Mouse (Mus musculus): Measurements from ENCODE around the gene Wbp11.

Wbp11 gene

DNA sequence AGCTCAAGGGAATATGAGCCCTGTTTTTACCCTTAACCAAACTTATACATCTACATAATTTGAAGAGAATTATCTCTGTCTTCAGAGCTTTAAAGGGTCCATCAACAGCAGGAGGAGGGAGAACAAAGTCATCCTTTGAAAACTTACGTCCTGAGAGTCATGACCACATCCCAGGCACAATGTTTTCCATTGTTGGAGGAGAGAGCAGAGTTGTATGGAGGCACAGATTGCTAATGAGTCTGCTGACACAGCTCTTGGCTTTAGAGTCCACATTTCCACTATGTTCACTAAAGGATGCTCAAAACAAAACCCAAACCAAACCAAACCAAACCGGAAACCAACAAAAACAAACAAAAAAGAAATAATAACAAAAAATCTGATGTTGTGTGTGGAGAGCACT, 16.9 kb upstream of the Wbp11 start:
- in situ Hi-C loops (cut with MseI, MboI): no loop called here

DNA sequence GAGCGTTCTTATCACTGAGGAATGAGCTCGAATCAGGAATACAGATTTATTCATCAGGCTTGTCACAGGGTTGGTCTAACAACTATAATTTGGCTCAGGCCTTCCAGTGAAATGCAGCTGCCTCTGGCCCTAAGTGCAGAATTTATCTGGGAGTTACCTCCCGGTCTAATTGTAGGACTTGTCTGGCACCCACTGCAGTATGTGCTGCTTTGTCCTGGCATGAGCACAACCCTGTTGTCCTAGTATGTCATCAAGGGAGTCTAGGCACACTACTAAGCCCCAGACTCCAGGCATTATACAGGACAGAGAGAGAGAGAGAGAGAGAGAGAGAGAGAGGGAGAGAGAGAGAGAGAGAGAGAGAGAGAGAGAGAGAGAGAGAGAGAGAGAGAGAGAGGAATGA, 9.3 kb upstream of the Wbp11 start:
- in situ Hi-C loops (cut with MseI, MboI): no loop called here

DNA sequence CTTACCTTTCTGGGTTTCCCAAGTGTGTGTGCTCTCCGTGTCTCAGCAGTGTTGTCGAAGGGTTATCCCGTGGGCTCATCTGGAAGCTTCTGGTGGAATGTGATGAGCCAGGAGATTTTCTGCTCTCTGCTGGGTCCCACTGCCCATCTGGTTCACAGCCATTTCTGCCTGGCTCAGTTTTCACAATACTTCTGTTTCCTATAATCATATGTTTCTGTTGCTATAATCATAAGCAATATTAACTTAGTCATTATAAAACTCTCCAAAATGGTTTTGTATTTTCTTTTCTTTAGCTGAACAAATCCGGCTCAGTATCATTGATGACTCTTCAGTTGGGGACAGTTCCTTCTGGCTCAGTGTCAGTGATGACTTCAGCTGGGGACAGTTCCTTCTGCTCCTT, 7.3 kb upstream of the Wbp11 start, which contains the start of gene Smco3:
Smco3 (minus strand) TSS at position 101 of the 400 bp plus-strand sequence.
- in situ Hi-C loops (cut with MseI, MboI): no loop called here

DNA sequence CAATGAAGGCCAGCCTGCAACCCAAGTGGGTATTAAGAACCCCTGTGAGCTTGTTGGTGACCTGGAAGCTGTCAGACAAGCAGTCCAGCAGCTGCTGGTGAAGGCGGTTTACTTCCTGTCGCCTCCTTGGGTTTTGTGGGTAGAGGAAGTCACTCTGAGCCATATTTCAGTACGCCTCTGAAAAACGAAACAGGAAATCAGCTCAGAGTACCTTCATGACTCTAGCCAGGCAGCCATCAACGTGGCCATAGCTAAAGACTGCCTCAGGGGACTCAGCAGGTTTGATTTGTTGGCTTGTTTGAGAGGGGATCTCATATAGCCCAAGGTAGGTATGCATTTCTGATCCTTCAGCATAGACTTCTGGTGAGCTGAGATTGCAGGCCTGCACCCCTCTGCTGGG, 3.7 kb upstream of the Wbp11 start:
- in situ Hi-C loops (cut with MseI, MboI): no loop called here

DNA sequence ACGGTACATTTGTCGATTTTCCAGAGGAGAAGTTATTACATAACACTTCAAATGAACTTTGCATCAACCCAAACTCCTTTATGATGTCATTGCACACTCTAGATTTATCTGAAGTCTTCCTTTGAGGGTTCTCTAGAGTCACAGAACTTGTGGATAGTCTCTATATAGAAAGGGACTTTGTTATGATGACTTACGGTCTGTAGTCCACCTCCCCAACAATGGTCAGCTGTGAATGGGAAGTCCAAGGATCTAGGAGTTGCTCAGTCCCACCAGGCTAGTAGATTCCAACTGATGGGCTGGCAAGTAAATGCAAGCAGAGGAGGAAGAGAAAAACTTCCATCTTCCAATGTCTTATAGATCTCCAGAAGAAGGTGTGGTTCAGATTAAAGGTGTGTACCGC, 648 bp upstream of the Wbp11 start:
- in situ Hi-C loops (cut with MseI, MboI): no loop called here

DNA sequence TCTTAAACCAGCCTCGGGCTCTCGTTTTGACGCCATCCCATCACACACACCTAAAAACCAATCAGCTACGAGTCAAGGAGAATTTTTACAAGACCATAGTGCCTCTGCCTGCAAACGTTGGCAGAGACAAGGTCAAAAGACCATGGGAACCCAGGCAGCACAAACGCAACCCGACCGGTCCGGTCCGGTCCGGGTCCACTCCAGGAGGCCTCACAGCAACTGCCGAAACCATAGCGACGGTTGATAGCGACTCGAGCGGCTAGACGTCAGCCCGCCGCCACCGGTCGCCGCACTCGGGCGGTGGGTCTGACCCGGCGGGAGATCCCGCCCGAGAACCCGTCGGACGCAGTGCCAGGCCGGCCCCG, 535 bp downstream of the Wbp11 start, which contains the start of gene BC049715:
BC049715 (plus strand) TSS at position 111 of the 365 bp plus-strand sequence.
- in situ Hi-C loops (cut with MseI, MboI): no loop called here

DNA sequence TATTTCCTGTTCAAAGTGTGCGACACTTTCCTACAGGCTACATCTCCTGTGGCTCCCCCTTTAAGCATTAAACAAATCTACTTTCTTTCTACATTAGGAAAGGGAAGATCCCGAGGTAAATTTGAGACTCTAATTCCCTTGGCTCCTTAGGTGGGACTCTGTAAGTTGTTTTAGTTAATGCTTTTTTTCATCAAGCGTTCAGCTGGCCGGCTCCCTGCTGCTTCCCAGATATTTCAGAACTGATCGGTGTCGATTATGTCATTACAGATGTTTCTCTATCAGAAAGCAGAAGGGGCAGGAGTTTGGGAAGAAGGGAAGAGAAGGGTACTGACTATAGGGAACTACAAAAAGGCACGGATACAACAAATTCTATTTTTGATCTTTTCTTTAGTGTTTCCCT, 917 bp downstream of the Wbp11 start:
- in situ Hi-C loops (cut with MseI, MboI): no loop called here

DNA sequence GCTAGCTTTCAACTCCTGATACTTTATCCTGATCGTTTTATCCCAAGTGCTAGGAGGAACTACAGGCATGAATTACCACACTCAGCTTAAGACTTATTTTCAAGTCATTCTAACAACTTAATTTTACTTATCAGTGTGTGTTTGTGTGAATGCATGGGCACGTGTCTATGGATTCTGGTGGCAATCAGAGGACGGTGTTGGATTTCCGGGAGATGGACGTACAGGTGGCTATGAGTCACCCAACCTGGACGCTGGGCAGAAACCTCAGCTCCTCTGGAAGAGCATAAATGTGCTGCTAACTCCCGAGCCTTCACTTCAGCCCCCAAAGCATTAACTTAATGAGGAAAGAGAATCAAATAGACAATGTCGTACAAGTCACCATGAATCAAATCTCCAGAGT, 3.0 kb downstream of the Wbp11 start:
- in situ Hi-C loops (cut with MseI, MboI): no loop called here

DNA sequence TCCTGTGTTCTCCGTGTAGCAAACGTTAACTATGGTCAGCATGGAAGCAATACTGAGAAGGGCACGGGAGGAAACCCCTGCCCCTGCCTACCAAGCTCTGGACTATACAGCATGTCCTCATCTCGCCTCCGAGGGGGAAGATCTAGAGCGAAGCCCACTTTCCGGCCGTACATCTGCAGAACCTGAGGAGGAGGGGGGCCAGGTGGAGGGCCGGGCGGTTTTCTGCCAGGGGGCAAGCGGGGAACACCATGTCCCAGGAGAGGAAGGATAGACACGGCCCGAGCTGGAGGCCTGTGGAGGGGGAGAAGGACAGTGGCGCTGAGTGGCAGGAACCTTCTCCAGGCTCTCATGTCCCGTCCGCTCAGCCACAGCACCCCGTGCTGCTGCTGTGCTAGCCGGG, 6.9 kb downstream of the Wbp11 start:
- in situ Hi-C loops (cut with MseI, MboI): no loop called here

DNA sequence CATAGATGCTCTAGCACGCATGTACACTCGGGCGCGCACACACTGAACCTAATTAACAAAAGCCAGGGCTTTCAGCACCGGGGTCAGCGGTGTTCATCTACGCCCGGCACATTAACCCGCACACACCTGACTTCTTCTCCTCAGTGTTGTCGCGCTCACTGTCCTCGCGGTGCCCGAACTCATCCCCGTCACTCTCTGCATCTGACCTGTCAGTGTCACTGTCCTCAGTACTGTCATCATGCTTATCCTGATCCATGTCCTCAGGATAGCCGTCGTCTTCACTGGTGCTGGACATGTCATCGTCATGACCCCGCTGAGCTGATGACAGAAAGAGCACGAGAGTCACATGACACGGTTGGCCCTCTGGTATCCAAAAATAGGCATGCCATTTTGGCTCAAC, 7.7 kb downstream of the Wbp11 start:
- in situ Hi-C loops (cut with MseI, MboI): no loop called here

DNA sequence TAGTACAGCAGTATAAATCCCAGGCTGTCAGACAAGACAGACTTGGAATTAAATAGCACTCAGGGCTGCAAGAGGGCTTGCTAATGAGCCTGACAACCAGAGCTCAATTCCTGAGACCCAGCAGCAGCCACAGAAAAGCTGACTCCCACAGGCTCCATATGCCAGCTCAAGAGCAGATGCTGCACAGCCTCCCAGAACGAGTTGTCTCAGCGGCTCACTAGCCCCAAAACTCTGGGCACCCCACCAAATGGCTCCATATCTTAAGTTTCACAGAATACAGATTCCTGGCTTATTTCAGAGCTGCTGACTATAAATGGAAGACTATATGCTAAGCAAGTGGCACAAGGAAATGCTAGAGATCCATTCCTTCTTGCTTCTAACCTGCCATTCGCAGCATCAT, 10.5 kb downstream of the Wbp11 start:
- in situ Hi-C loops (cut with MseI, MboI): no loop called here

DNA sequence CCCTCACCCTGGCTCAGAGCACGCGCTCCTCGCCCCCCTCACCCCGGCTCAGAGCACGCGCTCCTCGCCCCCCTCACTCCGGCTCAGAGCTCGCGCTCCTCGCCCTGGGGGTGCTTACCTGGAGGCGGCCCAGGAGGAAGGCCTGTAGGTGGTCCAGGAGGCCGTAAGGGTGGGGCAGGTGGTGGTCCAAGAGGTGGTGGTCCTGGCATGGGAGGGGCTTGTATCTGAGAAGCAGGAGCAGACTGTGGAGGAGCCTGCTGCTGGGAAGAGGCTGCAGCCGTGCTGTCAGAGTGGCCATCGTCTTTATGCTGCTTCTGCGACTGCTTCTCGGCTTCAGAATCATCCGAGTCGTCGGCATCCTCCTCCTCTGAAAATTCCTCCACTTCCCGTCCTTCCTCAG, 11.2 kb downstream of the Wbp11 start:
- in situ Hi-C loops (cut with MseI, MboI): no loop called here

DNA sequence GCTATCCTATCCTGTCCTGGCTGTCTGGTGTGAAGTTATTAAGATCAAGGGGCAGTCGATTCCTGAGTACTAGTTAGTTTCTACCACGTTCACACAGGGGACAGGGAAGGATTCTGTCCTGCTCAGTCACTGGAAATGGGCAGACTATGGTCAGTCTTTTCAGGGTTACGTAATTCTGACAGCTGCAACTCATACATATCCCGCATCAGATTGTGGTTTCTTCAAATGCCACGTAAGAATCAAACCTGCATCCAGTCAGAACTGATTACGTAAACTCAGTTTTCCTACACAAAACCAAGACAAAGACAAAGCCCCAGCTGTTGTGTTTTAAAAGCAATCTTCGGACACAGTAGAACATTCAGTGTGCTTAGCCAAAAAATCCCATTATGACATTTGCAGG, 12.7 kb downstream of the Wbp11 start:
- in situ Hi-C loops (cut with MseI, MboI): no loop called here

DNA sequence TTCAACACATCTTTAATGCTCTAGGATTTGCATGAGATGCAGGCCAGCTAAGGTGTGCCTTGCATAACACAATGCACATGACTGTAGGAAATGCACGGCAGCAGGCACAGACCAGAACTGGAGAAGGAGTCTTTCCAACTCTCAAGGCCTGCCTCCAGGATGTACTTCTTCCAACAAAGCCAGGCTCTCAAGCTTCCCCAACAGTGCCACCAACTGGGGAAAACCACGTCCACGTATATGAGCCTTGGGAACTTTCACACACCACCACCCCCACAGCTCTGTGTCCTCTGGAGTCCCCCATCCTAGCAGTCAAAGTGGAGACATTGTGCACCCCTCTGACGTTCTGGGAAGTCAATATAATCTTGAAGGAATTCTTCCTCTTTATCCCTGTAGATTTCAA, 14.9 kb downstream of the Wbp11 start:
- in situ Hi-C loops (cut with MseI, MboI): no loop called here

DNA sequence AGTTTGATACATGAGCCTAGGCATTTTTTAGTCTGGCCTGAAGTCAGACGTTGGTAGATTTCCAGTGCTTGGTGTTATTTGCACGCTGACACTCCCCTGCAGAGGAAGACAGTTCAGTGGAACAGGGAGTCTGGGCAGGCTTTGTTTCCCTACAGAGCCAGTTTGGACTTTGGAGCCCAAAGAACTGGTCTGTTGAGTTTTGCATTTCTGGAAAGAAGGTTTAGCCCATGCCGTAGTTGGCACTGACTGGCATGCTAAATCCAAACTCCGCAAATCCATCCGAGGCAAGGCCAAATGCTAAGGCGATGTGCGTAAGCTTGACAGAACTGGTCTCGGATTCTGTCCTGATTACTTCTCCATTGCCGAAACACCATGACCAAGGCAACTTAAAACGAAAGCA, 16.8 kb downstream of the Wbp11 start:
- in situ Hi-C loops (cut with MseI, MboI): no loop called here

DNA sequence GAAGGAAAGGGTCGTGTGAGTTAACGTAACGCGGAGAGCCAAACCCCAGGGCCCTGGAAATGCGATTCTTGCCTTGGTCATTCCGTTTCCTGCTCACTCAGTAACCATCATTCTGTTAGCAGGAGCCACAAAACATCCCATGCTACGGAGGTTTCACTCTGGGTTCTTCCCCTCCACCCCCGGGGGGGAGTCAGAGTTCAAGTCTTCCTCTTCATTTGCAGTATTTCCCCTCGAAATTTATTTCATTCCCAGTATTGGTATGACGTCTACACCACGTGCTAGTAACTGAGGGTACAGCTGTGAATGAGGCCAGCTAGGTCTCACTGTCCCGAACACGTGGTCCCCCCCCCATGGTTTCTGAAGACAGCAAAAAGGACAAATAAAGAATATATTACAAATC, 18.4 kb downstream of the Wbp11 start:
- in situ Hi-C loops (cut with MseI, MboI): no loop called here

DNA sequence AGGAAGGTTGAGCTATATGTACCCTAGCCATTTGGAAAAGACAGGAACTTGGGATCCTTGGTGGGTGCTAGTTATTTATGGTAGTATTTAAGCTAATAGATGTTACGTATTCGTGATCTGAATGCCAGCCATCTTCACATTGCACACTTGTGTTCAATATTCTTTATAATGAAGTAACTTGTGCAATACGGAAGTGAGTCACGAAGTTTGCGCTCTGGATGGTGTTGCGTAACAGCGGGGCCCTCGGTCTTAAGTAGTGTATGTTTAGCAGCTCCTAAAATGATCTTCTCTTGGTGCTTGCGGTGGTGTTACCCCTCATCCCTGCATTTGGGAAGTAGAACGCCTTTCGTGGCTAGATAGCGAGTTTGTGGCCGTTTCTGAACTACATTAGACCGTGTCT, 19.0 kb downstream of the Wbp11 start:
- in situ Hi-C loops (cut with MseI, MboI): no loop called here

DNA sequence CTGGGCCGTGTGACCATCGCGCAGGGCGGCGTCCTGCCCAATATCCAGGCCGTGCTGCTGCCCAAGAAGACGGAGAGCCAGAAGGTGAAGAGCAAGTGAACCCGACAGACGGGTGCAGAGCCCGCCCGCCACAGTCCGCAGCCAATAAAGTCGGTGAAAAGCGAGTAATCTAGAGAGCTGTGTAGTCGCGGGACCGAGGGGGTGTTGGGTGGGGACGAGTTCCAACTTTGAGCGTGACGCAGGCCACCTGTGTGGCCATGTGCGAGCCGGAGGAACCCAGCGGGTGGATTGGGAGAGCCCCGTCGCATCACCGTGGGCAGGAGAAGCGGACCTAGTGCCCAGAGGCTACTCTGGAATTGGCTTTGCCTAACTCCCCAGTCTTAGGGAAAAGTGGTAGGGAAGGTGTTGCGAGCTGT, 19.4 kb downstream of the Wbp11 start:
- in situ Hi-C loops (cut with MseI, MboI): no loop called here

DNA sequence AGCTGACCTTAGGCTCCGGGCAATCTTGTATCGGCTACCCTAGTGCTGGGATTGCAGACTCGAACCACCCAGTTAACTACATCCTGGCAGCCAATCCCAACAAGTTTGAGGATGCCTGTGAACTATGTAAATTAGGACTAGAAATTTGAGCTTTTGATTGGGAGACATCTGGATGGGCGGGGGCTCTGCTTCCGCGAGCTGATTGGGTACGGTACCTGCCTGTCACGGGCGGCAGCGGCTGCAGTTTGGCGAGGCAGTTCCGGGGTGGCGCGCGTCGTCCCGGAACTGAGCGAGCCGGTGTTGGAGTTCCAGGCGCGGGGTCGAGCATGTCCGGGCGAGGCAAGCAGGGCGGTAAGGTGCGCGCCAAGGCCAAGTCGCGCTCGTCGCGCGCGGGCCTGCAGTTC, 20.0 kb downstream of the Wbp11 start, which contains the start of gene H2afj:
H2afj (plus strand) TSS at position 231 of the 404 bp plus-strand sequence.
- in situ Hi-C loops (cut with MseI, MboI): no loop called here

DNA sequence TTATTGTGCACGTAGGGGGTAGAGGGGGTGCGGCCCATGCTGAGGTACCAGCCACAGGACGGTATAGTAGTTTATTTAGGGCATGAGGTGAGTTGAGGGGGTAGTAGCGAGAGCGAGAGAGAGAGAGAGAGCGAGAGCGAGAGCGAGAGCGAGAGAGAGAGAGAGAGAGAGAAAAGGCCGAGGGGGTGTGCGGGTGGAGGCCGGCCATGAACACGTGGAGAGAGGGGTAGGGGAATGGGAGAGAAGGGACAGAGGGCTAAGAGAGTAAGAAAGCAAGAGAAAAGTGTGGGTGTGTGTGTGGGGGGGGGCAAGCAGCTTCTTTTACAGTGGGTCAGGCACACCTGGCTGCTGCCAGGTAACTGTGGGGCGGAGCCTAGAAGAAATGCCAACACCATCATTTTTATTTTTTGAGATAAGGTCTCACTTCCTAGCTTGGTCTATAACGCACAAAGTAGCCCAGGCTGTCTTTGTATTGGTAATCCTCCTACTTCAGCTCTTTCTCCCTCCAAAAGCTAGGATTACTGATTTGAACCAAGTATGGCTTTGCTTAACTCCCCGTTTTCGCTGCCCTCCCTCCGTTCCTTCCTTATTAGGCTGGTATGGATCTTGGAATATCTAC, 20.5 kb downstream of the Wbp11 start:
- in situ Hi-C loops (cut with MseI, MboI): no loop called here

DNA sequence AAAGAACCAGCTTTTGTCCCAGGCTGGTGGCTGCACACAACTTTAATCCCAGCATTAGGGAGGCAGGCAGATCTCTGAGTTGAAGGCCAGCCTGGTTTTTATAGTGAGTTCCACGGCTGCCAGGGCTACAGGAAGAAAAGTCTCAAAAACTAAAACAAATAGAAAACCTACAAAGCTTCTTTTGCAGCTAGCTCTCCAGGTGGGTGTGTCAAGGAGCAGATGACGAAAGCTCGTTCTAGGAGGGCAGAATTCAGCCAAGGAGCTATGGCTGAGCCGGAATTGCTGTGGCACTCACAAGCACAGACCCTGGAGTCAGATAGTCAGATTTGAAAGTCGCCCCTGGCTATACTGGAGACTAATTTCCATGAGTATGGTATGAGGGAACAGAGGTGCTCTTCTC, 21.2 kb downstream of the Wbp11 start:
- in situ Hi-C loops (cut with MseI, MboI): no loop called here

DNA sequence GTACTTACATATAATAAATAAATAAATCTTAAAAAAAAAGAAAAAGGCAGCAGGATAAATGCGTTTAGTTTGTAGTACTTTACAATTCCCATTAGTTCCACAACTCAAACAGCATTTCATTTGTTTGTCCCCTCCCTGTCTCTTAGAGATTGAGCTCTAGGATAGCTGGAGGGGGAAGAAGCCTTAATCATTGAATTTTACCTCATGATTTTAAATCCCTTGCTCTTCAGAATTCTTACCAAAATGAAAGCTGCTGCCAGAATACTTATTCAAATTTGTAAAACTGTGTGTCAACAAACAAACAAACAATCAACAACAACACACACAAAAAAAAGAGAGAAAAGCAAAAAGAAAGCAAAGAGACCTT, 22.6 kb downstream of the Wbp11 start:
- in situ Hi-C loops (cut with MseI, MboI): no loop called here

DNA sequence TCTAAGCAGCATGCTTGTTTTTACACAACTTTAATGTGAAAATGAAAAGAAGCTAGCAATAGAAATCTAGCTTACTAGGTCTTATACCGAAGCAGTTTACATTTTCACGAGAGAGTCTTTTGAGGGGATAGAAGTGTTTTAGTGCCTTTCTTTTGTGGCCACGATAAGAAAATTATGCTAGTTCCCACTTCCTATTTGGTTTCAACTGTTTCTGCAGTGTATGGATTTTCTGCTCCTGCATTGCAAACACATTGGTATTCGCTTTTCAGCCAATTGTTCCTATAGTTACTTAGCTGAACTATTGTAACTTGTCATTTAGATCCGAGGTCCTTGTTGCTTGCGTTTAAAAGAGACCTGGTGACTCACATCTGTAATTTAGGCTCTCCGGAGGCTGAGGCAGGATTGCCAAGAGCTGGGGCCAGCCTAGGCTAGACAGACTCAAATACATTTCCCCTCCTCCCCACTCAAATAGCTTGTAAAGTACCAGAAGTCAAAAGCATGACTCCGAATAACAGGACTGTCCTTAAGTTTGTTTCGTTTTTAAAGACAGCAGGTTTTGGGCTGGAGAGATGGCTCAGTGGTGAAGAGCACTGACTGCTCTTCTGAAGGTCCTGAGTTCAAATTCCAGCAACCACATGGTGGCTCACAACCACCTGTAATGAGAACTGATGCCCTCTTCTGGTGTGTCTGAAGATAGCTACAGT, 23.2 kb downstream of the Wbp11 start:
- in situ Hi-C loops (cut with MseI, MboI): no loop called here
